Mouse (Mus musculus) hindbrain, embryonic 11.5 days (tissue): ENCODE results near the gene Pign. TPM values are rescaled to one million over a fixed set of nuclear protein-coding genes. Genes with fewer than 3 reads are reported as not detected.
A peak's percentile ranks its signal among the peaks of the same experiment; 100 is the strongest.

Experiments
- ATAC-seq: fragments of 200-750 bp; cut with Nextera tagmentation; 2 replicates; pipeline ENCODE4 v1.8.0; 2017; ENCODE audit warnings: mild to moderate bottlenecking, moderate TSS enrichment, moderate library complexity; ENCODE audit not compliant: low FRiP score
- DNase-seq: peaks from one replicate; pipeline ENCODE4 v3.0.0-alpha.2; 2015; ENCODE audit warnings: low spot score
- H3K27ac ChIP-seq: fragments of 300-500 bp; sonication (generic); 2 replicates; pipeline ENCODE4 v1.5.1; 2014; ENCODE audit warnings: mild to moderate bottlenecking, low read depth, low read length
- H3K27me3 ChIP-seq: fragments of 300-500 bp; sonication (generic); 2 replicates; pipeline ENCODE4 v1.6.1; 2014; ENCODE audit warnings: mild to moderate bottlenecking, low read length, moderate library complexity, mixed read lengths; ENCODE audit not compliant: control insufficient read depth, insufficient read depth
- H3K36me3 ChIP-seq: fragments of 300-500 bp; sonication (generic); 2 replicates; pipeline ENCODE4 v1.6.1; 2014; ENCODE audit warnings: mild to moderate bottlenecking, low read length, moderate library complexity, mixed read lengths; ENCODE audit not compliant: control insufficient read depth, insufficient read depth
- H3K4me1 ChIP-seq: fragments of 300-500 bp; sonication (generic); replicated peaks from 2 replicates; pipeline ENCODE4 v1.6.1; 2014; ENCODE audit warnings: low read length, mixed read lengths; ENCODE audit not compliant: control insufficient read depth, insufficient read depth
- H3K4me2 ChIP-seq: fragments of 300-500 bp; sonication (generic); replicated peaks from 2 replicates; pipeline ENCODE4 v1.6.1; 2014; ENCODE audit warnings: mild to moderate bottlenecking, low read depth, low read length
- H3K4me3 ChIP-seq: fragments of 300-500 bp; sonication (generic); 2 replicates; pipeline ENCODE4 v1.5.1; 2014; ENCODE audit warnings: low read depth, low read length
- H3K9ac ChIP-seq: fragments of 300-500 bp; sonication (generic); 2 replicates; pipeline ENCODE4 v1.6.1; 2014; ENCODE audit warnings: low read depth, low read length
- H3K9me3 ChIP-seq: fragments of 300-500 bp; sonication (generic); 2 replicates; pipeline ENCODE4 v1.6.1; 2016; ENCODE audit warnings: low read length; ENCODE audit not compliant: control insufficient read depth
- WGBS: fragments of 180-500 bp; shearing (Covaris S2); extraction: QIAGEN DNeasy Blood & Tissue Kit; methylation state at CpG from one replicate; pipeline ENCODE4 v1.1.7; 2014; 5-methylcytosine and 5-hydroxymethylcytosine counted together
- polyA plus RNA-seq: library from polyadenylated mRNA; unstranded; fragments of >200 nt; fragmentation: Nextera tagmentation; extraction: Ambion mirVana; gene quantifications from 2 replicates; pipeline ENCODE4 v1.2.1, GENCODE M21; 2014

Pign gene
- 14.1 and 19.9 TPM in 2 replicates for polyA plus RNA-seq

DNA sequence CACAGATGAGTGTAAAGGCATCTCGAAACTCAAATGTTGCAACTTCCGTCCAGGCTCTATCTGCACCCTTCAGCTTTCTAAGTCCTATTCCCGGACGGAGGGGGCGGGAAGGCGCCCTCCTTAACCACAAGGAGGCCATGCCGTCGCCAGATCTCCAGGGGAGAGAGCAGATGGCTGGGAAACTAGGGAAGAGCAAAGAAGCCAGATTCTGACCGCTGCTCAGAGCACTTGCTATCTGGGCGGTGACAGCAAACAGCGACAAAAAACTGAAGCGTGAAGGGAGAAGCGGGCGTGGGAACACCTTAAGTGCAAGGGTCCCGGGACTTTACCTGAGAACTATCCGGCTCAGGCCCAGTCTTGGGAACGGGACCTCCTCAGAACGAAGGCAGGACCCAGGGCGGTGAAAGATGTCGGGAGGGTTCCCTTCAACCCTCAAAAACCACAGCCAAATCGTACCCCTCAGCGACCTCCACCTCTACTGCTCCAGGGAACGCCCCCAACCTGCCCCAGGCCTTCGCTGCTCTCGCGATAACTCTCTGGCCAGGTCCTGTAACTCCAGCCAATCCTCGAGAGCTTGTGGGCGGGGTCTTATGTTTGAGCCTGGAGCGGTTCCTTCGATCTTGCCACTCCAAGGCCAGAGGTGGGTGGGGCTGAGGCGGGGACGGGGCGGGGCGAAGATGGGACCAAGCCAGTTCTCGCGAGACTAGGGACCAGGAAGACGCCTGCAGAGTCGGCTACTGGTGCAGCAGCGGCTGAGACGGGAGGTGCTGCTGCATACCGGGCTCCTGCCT lies at the start of gene Pign, which contains the start of gene Relch:
TSS of gene Pign (minus strand) at position 507 of the 791 bp plus-strand sequence.
TSS of gene Relch (plus strand) at position 691 of the 791 bp plus-strand sequence.
- DNase-seq (peak; percentile 99), ATAC-seq (peak; percentile 99)
- Histone ChIP-seq H3K9me3 (no peaks in the 10 kb centered on the region), H3K9ac (peak within 1 kb of the TSS; percentile 77), H3K4me2 (peak within 1 kb of the TSS; percentile 90), H3K27ac (peak within 1 kb of the TSS; percentile 81), H3K27me3 (no peaks in the 10 kb centered on the region), H3K4me1 (no peaks in the 10 kb centered on the region), H3K36me3 (no peaks in the 10 kb centered on the region), H3K4me3 (peak within 1 kb of the TSS; percentile 97)
- under 1% methylated on average over 40 of the region's 41 CpGs for WGBS

DNA sequence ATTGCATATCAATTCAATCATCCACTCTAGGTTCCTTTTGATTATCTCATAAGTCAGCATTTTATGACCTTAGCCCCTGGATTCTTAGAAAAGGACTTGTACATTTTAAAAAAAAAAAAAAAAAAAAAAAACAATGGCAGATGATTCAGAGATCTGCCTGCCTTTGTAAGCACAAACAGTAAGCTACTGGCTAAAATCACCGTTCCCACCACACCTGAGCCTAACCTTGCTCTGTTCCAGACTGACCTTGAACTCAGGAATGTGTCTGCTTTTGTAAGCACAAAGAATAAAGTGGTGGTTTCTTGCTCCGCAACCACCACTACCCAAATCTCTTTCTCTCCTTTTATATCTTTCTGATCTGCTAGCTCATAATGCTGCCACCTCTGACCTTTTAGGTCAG lies 49.3 kb upstream of the Pign start:
- no peaks in the 10 kb centered on the region for H3K9me3 ChIP-seq
- DNase-seq: no peak
- H3K9ac ChIP-seq: no peak overlapping the region
- no peaks in the 10 kb centered on the region for H3K36me3 ChIP-seq
- no peak for ATAC-seq
- H3K27me3 ChIP-seq: no peaks in the 10 kb centered on the region
- no peak overlapping the region for H3K4me3 ChIP-seq
- H3K27ac ChIP-seq: no peak overlapping the region
- 96% methylated on average over 2 of the region's 2 CpGs for WGBS
- no peaks in the 10 kb centered on the region for H3K4me1 ChIP-seq
- no peak overlapping the region for H3K4me2 ChIP-seq

DNA sequence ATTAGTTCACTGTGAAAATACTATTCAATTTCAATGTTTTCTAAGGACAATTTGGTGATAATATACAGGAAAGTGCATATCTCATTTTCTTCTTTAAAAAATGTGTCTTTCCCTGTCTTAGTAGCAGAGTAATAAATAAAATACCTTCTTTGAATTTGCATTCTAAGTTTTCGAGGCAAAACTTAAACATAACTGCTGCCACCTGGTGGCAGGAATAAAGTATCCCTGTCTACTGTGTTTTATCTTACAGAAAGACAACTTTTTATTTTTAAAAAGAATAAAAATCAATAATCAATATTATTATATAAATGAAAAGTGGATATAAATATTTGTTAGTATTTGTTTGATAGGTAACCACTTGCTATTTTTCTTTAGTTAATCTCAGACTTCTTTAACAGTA lies 47.8 kb upstream of the Pign start:
- no peak overlapping the region for H3K4me3 ChIP-seq
- no peaks in the 10 kb centered on the region for H3K4me1 ChIP-seq
- ATAC-seq (no peak), DNase-seq (peak; percentile 49)
- no peaks in the 10 kb centered on the region for H3K36me3 ChIP-seq
- no peaks in the 10 kb centered on the region for H3K27me3 ChIP-seq
- no peak overlapping the region for H3K9ac ChIP-seq
- H3K27ac ChIP-seq: no peak overlapping the region
- no peak overlapping the region for H3K4me2 ChIP-seq
- no peaks in the 10 kb centered on the region for H3K9me3 ChIP-seq
- WGBS: 55% methylated on average over 1 of the region's 1 CpGs

DNA sequence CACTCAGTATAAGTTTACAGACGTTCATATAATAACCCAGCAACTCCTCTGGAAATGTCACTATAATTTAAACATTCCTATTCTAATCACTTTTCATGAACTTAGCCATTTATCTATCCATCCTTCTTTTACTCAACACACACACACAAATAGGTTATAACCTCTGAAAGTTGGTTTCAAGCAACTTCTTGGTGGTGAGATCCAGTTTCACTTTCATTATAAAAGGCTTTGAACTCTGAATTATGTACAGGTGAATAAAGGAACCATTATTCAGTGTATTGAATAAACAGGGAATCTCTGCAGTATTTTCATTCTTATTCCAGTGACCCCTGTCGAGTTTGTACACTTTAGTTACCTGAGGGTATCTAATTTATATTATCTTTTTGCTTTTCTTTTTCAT lies 45.9 kb upstream of the Pign start:
- Histone ChIP-seq H3K9me3 (no peaks in the 10 kb centered on the region), H3K4me2 (no peak overlapping the region), H3K36me3 (no peaks in the 10 kb centered on the region), H3K4me1 (no peaks in the 10 kb centered on the region), H3K27me3 (no peaks in the 10 kb centered on the region), H3K9ac (no peak overlapping the region), H3K27ac (no peak overlapping the region), H3K4me3 (no peak overlapping the region)
- no peak for DNase-seq
- ATAC-seq: no peak
- 83% methylated on average over 2 of the region's 2 CpGs for WGBS

DNA sequence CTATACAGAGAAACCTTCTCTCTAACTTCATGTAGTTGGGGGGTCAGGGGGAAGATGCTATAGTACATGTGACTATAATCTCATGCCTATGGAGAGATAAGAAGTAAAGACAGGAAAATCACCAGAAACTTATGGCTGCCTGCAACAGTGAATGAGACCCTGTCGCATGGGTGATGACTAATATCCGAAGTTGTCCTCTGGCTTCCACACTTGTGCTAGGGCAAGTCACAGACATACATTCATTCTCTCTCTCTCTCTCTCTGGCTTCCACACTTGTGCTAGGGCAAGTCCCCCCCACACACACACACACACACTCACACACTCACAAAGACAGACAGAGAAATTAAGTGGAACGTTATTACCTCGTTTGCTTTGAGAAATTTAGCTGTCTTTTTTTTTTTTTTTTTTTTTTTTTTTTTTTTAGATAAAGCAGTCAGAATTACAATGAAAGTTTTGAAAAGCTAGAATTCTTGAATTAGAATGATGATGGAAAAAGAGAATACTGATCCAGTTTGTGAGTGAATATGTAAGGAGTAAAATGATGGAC lies 37.6 kb upstream of the Pign start:
- DNase-seq (no peak), ATAC-seq (no peak)
- H3K9me3 ChIP-seq: no peaks in the 10 kb centered on the region
- H3K4me1 ChIP-seq: no peaks in the 10 kb centered on the region
- no peak overlapping the region for H3K27ac ChIP-seq
- WGBS: 94% methylated on average over 4 of the region's 4 CpGs
- H3K36me3 ChIP-seq: no peaks in the 10 kb centered on the region
- no peak overlapping the region for H3K9ac ChIP-seq
- no peak overlapping the region for H3K4me2 ChIP-seq
- no peaks in the 10 kb centered on the region for H3K27me3 ChIP-seq
- no peak overlapping the region for H3K4me3 ChIP-seq

DNA sequence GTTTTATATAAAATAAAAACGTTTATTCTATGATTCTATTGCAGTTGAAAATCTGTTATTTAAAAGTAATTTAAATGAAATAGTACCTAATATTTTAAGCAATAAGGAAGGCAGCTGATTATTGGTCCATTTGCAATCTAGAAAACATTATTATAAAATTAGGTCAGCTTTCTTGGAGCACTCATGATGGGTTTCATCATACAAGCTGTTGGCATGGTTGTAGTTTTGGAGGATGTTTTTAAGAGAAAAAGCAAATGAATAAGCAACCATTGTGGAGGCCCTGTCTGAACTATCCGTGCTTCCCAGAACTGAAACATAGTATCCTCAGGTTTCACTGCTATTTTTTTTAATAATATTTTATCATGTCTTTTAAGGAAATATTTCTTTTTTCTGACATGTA lies 32.1 kb upstream of the Pign start:
- no peaks in the 10 kb centered on the region for H3K4me1 ChIP-seq
- ATAC-seq: no peak
- 90% methylated on average over 2 of the region's 2 CpGs for WGBS
- H3K4me2 ChIP-seq: no peak overlapping the region
- DNase-seq: no peak
- no peak overlapping the region for H3K27ac ChIP-seq
- no peak overlapping the region for H3K9ac ChIP-seq
- H3K9me3 ChIP-seq: no peaks in the 10 kb centered on the region
- no peak overlapping the region for H3K4me3 ChIP-seq
- no peaks in the 10 kb centered on the region for H3K36me3 ChIP-seq
- no peaks in the 10 kb centered on the region for H3K27me3 ChIP-seq

DNA sequence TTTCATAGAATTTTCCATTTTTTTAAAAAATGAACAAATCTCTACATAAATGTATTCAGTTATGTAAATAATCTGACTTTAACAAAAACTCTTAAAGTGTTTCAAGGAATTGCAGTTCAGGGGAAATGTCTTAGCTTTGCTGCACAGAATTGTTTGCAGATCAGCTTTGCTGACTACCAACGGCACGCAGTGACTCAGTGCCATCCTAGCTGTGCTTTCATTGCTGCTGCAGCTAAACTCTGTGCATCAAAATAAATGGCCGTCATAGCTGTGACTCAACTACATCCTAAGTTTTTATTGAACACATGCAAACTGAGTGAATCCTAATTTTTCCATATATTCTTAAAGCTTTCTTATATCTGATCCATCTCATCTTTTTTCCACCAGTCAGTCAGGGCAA lies 22.0 kb upstream of the Pign start:
- WGBS: 88% methylated on average over 3 of the region's 3 CpGs
- Histone ChIP-seq H3K27ac (no peak overlapping the region), H3K4me2 (no peak overlapping the region), H3K4me3 (no peak overlapping the region), H3K9ac (no peak overlapping the region), H3K27me3 (no peaks in the 10 kb centered on the region), H3K4me1 (no peaks in the 10 kb centered on the region), H3K36me3 (no peaks in the 10 kb centered on the region), H3K9me3 (no peaks in the 10 kb centered on the region)
- no peak for DNase-seq
- ATAC-seq: no peak

DNA sequence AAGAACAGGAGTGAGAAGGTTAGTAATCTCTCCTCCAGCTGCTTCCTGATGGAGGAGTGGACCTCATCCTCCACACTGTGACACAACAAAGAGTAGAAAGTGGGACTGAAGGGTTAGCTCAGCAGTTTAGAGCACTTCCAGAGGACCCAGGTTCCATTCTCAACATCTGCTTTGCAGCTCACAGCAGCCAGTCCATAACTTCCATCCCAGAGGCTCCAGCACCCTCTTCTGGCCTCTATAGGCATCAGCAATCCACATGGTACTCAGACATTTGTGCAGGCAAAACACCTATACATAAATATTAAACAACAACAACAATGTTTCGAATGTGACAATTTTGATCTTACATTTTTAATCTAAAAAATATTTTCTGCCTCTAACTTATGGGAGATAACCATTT lies 17.1 kb upstream of the Pign start:
- H3K4me3 ChIP-seq: no peak overlapping the region
- peak; percentile 18 for DNase-seq

DNA sequence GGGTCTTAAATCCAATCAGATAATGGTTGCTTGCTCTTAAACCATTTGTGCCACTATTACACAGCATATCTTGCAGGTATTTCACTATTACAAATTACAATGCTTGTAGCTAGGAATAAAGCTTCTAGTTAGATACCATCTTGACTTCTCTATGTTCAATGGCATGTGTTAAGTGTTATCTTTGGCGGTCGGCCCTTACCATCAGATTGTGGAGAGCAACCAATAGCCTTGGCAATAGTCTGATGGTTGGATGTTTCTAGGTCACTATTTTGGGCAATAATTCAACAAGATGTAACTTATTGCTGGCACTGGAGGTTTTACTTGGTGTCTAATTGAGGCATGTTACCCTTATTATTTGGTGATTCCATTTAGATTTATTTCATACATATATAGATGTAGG lies 11.3 kb upstream of the Pign start:
- DNase-seq (no peak), ATAC-seq (no peak)
- Histone ChIP-seq H3K27me3 (no peaks in the 10 kb centered on the region), H3K4me3 (no peak overlapping the region), H3K4me2 (no peak overlapping the region), H3K9me3 (no peaks in the 10 kb centered on the region), H3K4me1 (no peaks in the 10 kb centered on the region), H3K9ac (no peak overlapping the region), H3K27ac (no peak overlapping the region), H3K36me3 (no peaks in the 10 kb centered on the region)
- 99% methylated on average over 2 of the region's 2 CpGs for WGBS

More for the DNA sequence above, 17.1 kb upstream of the Pign start:
- Histone ChIP-seq H3K4me2 (no peak overlapping the region), H3K27me3 (no peaks in the 10 kb centered on the region), H3K36me3 (no peaks in the 10 kb centered on the region), H3K9me3 (no peaks in the 10 kb centered on the region), H3K4me1 (no peaks in the 10 kb centered on the region), H3K27ac (no peak overlapping the region), H3K9ac (no peak overlapping the region)
- ATAC-seq: no peak
- 93% methylated on average over 1 of the region's 1 CpGs for WGBS
